Mouse (Mus musculus): Measurements from ENCODE around the gene Gm49711.

DNA sequence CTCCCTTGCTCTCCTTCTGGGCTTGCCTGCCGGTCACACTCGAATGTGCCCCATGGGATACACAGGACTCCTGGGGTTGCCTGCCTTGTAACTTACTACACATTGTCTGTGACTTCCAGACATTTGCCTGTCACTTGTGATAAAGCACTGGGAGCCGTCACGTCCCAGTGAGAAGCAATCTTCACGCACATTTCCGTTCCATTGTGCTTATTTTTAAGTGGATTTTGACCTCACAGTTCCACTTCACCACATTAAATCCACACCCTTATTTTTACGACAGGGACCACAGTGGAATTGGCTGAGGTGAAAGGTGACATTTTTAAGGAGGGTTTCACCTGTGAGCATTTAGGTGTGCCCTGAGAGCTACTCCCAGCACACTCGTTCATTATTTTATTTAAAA lies 21.4 kb upstream of the Gm49711 start:
- TF ChIP-seq CTCF (IDR thresholded peaks at IDR 0.05; ENCODE audit: control insufficient read depth, insufficient read depth, insufficient replicate concordance, low read depth, low read length) (no peak), POLR2A (IDR thresholded peaks at IDR 0.05; ENCODE audit: control insufficient read depth, low read depth, low read length) (no peak)
